Mouse (Mus musculus) spleen, adult 2 months (tissue): ENCODE data around the gene Il17re. TPM values are rescaled to one million over a fixed set of nuclear protein-coding genes. Genes with fewer than 3 reads are reported as not detected.

ENCODE experiments used
- DNase-seq, 2 experiments: peaks; one replicate each; pipeline versions ENCODE4 v3.0.0 to v3.0.0-alpha.2; 2012 to 2021; ENCODE audit warnings: low spot score in 2 of 2, low read depth in 1 of 2
- H3K27ac ChIP-seq: fragments of 200-500 bp; 2 replicates; pipeline ENCODE4 v1.5.1; 2012; ENCODE audit warnings: low read length, inconsistent platforms; ENCODE audit not compliant: insufficient read depth
- H3K27me3 ChIP-seq: fragments of 200-500 bp; 2 replicates; pipeline ENCODE4 v1.6.1; 2012; ENCODE audit warnings: mild to moderate bottlenecking, moderate library complexity, low read length, inconsistent platforms; ENCODE audit not compliant: control insufficient read depth, insufficient read depth
- H3K36me3 ChIP-seq: fragments of 200-500 bp; 2 replicates; pipeline ENCODE4 v1.6.1; 2012; ENCODE audit warnings: mild to moderate bottlenecking, low read length, inconsistent platforms; ENCODE audit not compliant: control insufficient read depth, insufficient read depth
- H3K4me1 ChIP-seq: fragments of 200-500 bp; 2 replicates; pipeline ENCODE4 v1.6.1; 2011; ENCODE audit warnings: inconsistent platforms; ENCODE audit not compliant: control insufficient read depth, insufficient read depth, insufficient read length
- H3K4me3 ChIP-seq: fragments of 200-500 bp; 2 replicates; pipeline ENCODE4 v1.5.1; 2011; ENCODE audit warnings: mild to moderate bottlenecking, inconsistent platforms; ENCODE audit not compliant: insufficient read depth, insufficient read length; ENCODE audit errors: extremely low read depth
- CTCF ChIP-seq: fragments of 200-500 bp; IDR thresholded peaks from 2 replicates; pipeline ENCODE4 v1.5.1; 2011; ENCODE audit warnings: mild to moderate bottlenecking, inconsistent platforms; ENCODE audit not compliant: insufficient read depth, insufficient read length, insufficient replicate concordance; ENCODE audit errors: extremely low read depth
- POLR2A ChIP-seq: fragments of 200-500 bp; IDR thresholded peaks from 2 replicates; pipeline ENCODE4 v1.6.1; 2011; ENCODE audit warnings: low read depth, low read length, inconsistent platforms
- WGBS: fragments of 180-500 bp; shearing (Covaris S2); methylation state at CpG from one replicate; pipeline ENCODE4 v1.1.7; 2018; 5-methylcytosine and 5-hydroxymethylcytosine counted together
- polyA plus RNA-seq: library from polyadenylated mRNA; depleted of rRNA; stranded (reverse); fragments of >200 nt; gene quantifications from 2 replicates; pipeline ENCODE4 v1.2.3, GENCODE M21; 2012

The Il17re gene
- polyA plus RNA-seq, 1 experiment = 0.61 TPM

DNA sequence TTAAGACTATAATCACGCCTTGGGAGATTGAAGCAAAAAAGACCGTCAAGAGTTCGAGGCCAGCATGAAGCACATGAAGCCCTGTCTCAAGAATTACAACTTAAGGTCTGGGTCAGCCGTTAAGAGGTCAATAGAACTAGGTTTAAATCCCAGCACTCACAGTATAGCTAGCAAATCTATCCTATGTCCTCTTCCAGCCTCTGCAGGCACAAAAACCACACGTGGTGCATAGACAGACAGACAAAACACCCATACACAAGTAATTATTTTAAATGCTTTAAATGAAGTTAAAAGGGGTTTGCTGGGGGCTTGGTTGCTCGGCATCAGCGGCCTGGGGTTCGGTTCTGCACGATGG, 16.2 kb upstream of the Il17re start:
- H3K27ac ChIP-seq = no peak overlapping the region
- H3K36me3 ChIP-seq = 0 out of 2 replicates have a peak, but pooled peaks cover 2% of the 10 kb centered on the region
- no peak for TF ChIP-seq CTCF
- TF ChIP-seq POLR2A = no peak
- H3K4me1 ChIP-seq = no peaks in the 10 kb centered on the region
- DNase-seq = no peak
- H3K4me3 ChIP-seq = peak overlapping the region; percentile 82; the same call in 1 of the 2 replicates
- no peaks in the 10 kb centered on the region for H3K27me3 ChIP-seq
- WGBS = 37% methylated on average over 9 of the region's 9 CpGs

DNA sequence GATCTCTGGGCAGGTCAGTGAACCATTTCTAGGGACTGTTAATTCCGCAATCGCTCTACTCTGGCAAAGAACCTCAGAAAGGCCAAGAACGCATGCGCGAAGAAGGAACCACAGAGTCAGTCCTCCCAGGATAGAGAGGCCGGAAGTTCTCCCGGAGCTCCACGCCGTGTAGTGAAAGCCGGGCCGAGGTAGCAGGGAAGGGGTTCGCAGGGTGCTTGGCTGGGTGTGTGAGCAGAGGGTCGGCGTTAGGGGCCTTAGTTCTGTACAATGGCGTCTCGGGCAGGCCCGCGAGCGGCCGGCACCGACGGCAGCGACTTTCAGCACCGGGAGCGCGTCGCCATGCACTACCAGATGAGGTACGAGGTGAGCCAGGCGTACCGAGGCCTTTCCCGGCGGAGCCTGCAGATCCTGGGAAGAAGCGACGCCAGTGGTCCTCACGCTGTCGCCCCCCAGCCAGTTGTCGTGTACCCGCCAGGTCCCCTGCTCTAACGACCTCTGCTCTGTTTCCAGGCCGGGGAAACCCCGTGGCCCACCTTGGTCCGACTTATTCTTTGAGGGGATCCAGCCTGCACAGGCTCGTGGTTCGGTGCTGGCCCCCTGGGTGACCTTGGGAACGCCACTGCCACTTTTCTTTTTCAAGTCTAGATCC, 15.7 kb upstream of the Il17re start, which contains the start of gene Jagn1:
TSS of gene Jagn1 (plus strand) at position 128 of the 649 bp plus-strand sequence.
- Histone ChIP-seq H3K36me3 (peaks cover 4% of the 10 kb centered on the region), H3K4me1 (no peaks in the 10 kb centered on the region), H3K27ac (peak within 1 kb of the TSS; percentile 34; the same call in 1 of the 2 replicates), H3K4me3 (peak within 1 kb of the TSS; percentile 82), H3K27me3 (no peaks in the 10 kb centered on the region)
- peak; percentile 83 to 91 for DNase-seq
- TF ChIP-seq CTCF = no peak
- TF ChIP-seq POLR2A = peak; percentile 62
- under 1% methylated on average over 45 of the region's 45 CpGs for WGBS

DNA sequence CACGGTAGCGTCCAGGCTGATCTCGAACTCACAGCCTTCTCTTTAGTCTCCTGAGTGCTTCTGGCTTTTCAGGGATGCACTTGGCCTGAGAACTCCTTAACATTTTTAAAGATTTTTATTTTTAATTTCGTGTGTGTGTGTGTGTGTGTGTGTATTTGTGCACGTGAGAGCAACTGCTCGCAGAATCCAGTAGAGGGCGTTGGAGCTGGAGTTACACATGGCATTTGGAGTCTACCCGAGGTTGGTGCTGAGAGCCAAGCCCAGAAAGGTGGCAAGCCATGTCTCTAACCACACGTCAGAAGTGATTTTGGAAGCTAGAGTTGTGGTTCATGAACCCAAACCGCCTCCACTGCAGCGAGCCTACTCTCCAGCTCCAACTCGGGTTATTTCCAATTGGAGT, 15.2 kb upstream of the Il17re start:
- TF ChIP-seq POLR2A = no peak
- no peak for TF ChIP-seq CTCF
- DNase-seq = no peak
- H3K27me3 ChIP-seq = no peaks in the 10 kb centered on the region
- H3K4me1 ChIP-seq = no peaks in the 10 kb centered on the region
- WGBS = 50% methylated on average over 12 of the region's 12 CpGs
- no peak overlapping the region for H3K27ac ChIP-seq
- H3K4me3 ChIP-seq = peak overlapping the region; percentile 82
- peaks cover 8% of the 10 kb centered on the region for H3K36me3 ChIP-seq

DNA sequence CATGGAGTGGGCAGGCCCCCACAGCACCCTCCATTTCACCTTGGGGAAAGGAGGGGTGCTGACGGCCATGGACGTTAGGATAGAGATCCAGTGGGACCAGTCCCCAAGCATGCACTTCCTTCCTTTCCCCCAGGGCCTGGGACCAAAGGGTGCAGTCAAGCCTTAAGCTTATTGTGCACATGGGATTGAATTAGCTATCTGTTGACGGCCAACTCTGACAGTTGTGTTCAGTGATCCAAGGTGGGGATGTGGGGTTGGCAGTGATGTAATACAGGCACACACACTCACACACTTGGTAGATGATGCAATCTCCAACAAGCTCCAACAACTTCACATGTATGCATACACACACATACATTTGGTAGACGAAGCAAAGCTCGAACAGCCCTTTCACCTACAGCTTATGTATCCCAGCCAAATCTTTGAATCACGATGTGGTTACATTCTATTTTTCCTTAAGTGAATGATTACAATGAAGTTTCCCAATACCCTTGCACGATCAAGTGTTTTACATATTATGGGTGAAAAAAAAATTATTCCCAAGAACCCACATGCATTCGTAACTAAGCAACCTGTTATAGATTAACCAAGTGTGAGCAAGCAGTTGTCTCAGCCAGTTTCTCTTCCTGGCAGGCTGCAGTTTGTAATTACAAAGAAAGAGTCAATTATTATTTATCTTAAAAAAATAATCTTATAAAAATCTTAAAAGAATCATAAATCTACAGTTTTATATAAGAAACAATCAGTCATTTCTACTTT, 13.9 kb upstream of the Il17re start:
- Histone ChIP-seq H3K4me1 (no peaks in the 10 kb centered on the region), H3K36me3 (peaks cover 11% of the 10 kb centered on the region), H3K27me3 (no peaks in the 10 kb centered on the region), H3K4me3 (no peak overlapping the region), H3K27ac (no peak overlapping the region)
- 72% methylated on average over 8 of the region's 8 CpGs for whole genome bisulfite sequencing
- no peak for DNase-seq
- TF ChIP-seq CTCF = no peak
- no peak for TF ChIP-seq POLR2A

DNA sequence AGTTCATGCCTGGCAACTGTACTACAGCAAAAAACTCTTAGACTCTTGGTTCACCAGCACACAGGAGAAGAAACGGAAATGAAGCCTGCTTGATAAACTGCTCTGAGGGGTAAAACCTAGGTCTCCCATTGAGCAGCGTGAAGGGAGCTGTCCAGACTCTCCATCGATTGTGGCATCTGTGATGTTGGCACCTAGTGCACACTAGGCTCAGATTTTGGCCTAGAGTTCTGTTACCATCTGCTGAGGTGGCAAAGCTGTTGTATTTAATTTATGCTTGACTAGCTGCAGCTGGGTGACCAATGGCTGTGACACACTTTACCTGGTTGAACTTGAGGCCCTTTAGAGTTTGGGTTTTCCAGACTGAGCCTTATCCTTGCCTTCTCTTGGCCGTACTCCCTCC, 10.6 kb upstream of the Il17re start:
- no peaks in the 10 kb centered on the region for H3K4me1 ChIP-seq
- no peak overlapping the region for H3K4me3 ChIP-seq
- 93% methylated on average over 4 of the region's 4 CpGs for WGBS
- H3K27me3 ChIP-seq = no peaks in the 10 kb centered on the region
- no peak overlapping the region for H3K27ac ChIP-seq
- no peak for DNase-seq
- TF ChIP-seq POLR2A (no peak), CTCF (no peak)
- peaks cover 11% of the 10 kb centered on the region for H3K36me3 ChIP-seq

DNA sequence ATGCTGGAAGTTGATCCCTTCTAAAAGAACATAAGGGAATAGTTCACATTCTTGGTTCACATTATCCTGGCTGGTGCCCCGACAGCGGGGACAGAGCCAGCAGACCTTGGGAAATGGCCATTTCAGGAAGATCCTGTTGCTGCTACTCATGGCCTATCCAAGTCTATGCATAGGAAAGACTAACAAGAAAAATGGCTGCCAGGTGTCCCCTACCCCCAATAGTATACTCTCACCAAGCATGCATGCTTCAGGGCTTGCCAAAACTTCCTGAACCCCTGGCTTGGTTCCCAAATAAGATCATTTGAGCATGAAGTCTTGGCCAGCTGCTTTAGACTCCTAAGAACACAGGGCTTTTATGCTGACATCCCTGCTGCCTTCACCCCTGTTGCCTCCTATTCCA, 6.4 kb upstream of the Il17re start:
- H3K36me3 ChIP-seq = peaks cover 9% of the 10 kb centered on the region
- WGBS = 88% methylated on average over 2 of the region's 2 CpGs
- no peaks in the 10 kb centered on the region; the same call in 1 of the 2 replicates for H3K4me1 ChIP-seq
- no peak overlapping the region for H3K27ac ChIP-seq
- no peaks in the 10 kb centered on the region for H3K27me3 ChIP-seq
- DNase-seq = no peak
- no peak overlapping the region for H3K4me3 ChIP-seq
- TF ChIP-seq CTCF = no peak
- no peak for TF ChIP-seq POLR2A

DNA sequence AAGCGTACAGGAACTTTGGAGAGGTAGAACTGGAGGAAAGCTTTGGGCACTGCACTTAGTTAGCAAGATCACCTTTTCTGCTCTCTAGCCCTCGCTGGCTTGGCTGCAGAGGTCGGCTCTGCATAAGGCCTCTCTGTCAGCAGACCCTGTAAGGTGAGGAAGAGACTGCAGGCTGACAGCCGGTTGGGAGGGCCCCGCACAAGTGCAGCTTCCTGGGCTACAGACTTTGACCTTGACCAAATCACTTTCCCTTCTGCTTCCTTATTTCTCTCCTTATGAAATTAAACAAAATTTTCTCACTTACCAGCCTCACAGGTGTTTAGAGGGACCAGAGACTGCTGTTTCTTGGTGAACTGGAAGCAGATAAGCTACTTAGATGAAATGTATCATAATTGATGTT, 3.3 kb upstream of the Il17re start:
- Histone ChIP-seq H3K4me1 (peaks cover 3% of the 10 kb centered on the region; the same call in 1 of the 2 replicates), H3K36me3 (no peaks in the 10 kb centered on the region), H3K27ac (no peak overlapping the region), H3K4me3 (no peak overlapping the region), H3K27me3 (no peaks in the 10 kb centered on the region)
- WGBS = 22% methylated on average over 5 of the region's 5 CpGs
- DNase-seq = no peak
- TF ChIP-seq POLR2A (no peak), CTCF (no peak)
